Mouse (Mus musculus) midbrain, embryonic 14.5 days (tissue): ENCODE measurements around the gene Cacnb1. TPM values are rescaled to one million over a fixed set of nuclear protein-coding genes. Genes with fewer than 3 reads are reported as not detected.

Experiments used
- ATAC-seq: fragments of 200-750 bp; cut with Nextera tagmentation; 2 replicates; pipeline ENCODE4 v1.8.0; 2017; ENCODE audit warnings: moderate number of reproducible peaks, moderate library complexity; ENCODE audit not compliant: low FRiP score, low TSS enrichment
- DNase-seq: peaks from one replicate; pipeline ENCODE4 v3.0.0-alpha.2; 2015
- H3K27ac ChIP-seq: fragments of 300-500 bp; sonication (generic); replicated peaks from 2 replicates; pipeline ENCODE4 v1.5.1; 2014; ENCODE audit warnings: mild to moderate bottlenecking, low read depth, low read length, moderate library complexity
- H3K27me3 ChIP-seq: fragments of 300-500 bp; sonication (generic); 2 replicates; pipeline ENCODE4 v1.6.1; 2014; ENCODE audit warnings: low read length, control low read depth, mixed read lengths; ENCODE audit not compliant: control insufficient read depth, insufficient read depth
- H3K36me3 ChIP-seq: fragments of 300-500 bp; sonication (generic); 2 replicates; pipeline ENCODE4 v1.6.1; 2014; ENCODE audit warnings: low read length, control low read depth; ENCODE audit not compliant: control insufficient read depth, insufficient read depth
- H3K4me1 ChIP-seq: fragments of 300-500 bp; sonication (generic); 2 replicates; pipeline ENCODE4 v1.6.1; 2014; ENCODE audit warnings: mild to moderate bottlenecking, antibody characterized with exemption, low read length, control low read depth; ENCODE audit not compliant: control insufficient read depth, insufficient read depth
- H3K4me2 ChIP-seq: fragments of 300-500 bp; sonication (generic); 2 replicates; pipeline ENCODE4 v1.6.1; 2014; ENCODE audit warnings: mild to moderate bottlenecking, low read length, moderate library complexity
- H3K4me3 ChIP-seq: fragments of 300-500 bp; sonication (generic); replicated peaks from 2 replicates; pipeline ENCODE4 v1.5.1; 2014; ENCODE audit warnings: low read depth, low read length
- H3K9ac ChIP-seq: fragments of 300-500 bp; sonication (generic); replicated peaks from 2 replicates; pipeline ENCODE4 v1.6.1; 2014; ENCODE audit warnings: mild to moderate bottlenecking, low read length, moderate library complexity
- H3K9me3 ChIP-seq: fragments of 300-500 bp; sonication (generic); 2 replicates; pipeline ENCODE4 v1.6.1; 2016; ENCODE audit warnings: low read length, control low read depth, mixed read lengths; ENCODE audit not compliant: control insufficient read depth
- WGBS: fragments of 180-500 bp; shearing (Covaris S2); extraction: QIAGEN DNeasy Blood & Tissue Kit; methylation state at CpG from one replicate; pipeline ENCODE4 v1.1.7; 2014; 5-methylcytosine and 5-hydroxymethylcytosine counted together
- microRNA-seq: library from miRNA; unstranded; fragments of <30 nt; microRNA quantifications from one replicate; pipeline ENCODE4, GENCODE M21; 2016
- polyA plus RNA-seq: library from polyadenylated mRNA; unstranded; fragments of >200 nt; fragmentation: Nextera tagmentation; extraction: Ambion mirVana; gene quantifications from 2 replicates; pipeline ENCODE4 v1.2.1, GENCODE M21; 2014

The Cacnb1 gene
- polyA plus RNA-seq, 1 experiment from 2014 or later: 40.6 TPM

DNA sequence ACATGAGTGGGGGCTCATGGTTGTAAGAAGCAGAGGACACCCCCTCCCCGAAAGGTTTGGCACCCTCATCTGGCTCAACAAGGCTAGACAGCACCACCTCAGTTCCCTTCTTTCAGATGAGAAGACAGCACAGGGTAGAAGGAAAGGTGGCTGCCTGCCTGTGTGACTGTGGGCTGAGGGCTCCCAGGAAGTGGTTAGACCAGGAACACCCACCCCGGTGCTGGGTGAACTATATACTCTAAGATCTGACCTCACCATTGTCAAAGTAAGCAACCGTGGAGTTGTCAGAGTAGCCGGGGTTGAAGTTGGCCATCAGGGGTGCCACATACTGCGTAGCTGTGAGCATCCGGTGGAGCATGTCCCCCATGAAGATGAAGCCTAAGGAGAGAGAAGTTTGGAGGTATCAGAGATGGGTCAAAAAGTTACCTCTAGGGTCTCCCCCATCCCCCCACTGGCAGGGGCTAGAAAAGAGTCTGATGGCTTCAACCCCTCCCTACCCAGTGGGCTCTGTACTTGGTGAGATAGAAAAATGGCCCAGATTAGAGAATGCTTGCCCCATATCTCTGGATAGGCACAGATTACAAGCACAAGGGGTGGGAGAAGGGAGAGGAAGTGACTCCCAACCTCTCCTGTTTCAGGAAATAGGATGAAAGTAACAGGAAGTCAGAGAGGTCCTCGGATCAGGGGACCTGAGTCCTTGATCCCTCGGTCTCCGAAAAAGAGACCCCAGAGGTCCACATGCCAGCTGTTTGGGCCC is 67.5 kb downstream of the Cacnb1 start:
- no peak for ATAC-seq
- DNase-seq: no peak
- WGBS: 88% methylated on average over 9 of the region's 9 CpGs

DNA sequence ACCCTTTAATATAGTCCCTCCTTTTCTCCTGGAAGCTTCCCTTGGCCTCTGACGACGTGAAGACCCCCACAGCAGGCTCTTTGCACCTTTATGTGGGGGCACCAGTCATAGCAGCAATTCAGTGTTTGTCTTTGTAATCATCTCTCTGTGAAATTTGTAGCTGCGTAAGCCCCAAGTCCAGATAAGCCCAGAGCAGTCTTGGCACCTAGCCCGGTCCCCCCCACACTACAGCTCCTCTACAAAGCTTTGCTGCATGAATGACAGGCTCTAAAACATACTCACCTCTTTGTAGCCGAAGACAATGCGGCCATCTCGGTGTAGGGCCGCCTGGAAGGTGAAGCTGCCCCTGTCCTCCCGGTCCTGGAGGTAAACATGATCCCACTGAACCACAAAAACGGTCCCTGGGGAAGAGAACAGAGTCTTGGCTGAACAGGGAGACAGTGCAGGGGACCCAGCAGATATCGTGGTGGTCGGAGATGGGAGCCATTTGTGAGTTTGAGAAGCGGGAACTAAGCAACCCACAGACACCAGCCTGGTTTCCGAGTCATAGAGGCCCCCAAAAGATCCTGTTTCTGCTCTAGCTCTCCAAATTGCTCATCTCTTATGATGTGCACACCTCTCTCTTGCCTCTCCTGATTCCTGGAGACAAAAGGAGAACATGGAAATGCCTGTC is 68.2 kb downstream of the Cacnb1 start:
- no peaks in the 10 kb centered on the region for H3K27me3 ChIP-seq
- no peak overlapping the region for H3K4me3 ChIP-seq
- no peak overlapping the region for H3K27ac ChIP-seq
- H3K9me3 ChIP-seq: no peaks in the 10 kb centered on the region
- peak; percentile 31 for DNase-seq
- H3K36me3 ChIP-seq: no peaks in the 10 kb centered on the region
- ATAC-seq: no peak
- H3K4me1 ChIP-seq: peaks cover 28% of the 10 kb centered on the region
- WGBS: 72% methylated on average over 14 of the region's 14 CpGs
- no peak overlapping the region for H3K4me2 ChIP-seq
- H3K9ac ChIP-seq: no peak overlapping the region

More for the DNA sequence above, 67.5 kb downstream of the Cacnb1 start:
- H3K4me3 ChIP-seq: no peak overlapping the region
- no peaks in the 10 kb centered on the region for H3K36me3 ChIP-seq
- no peaks in the 10 kb centered on the region for H3K9me3 ChIP-seq
- H3K9ac ChIP-seq: no peak overlapping the region
- H3K27me3 ChIP-seq: no peaks in the 10 kb centered on the region
- peaks cover 22% of the 10 kb centered on the region for H3K4me1 ChIP-seq
- H3K27ac ChIP-seq: no peak overlapping the region
- H3K4me2 ChIP-seq: no peak overlapping the region

DNA sequence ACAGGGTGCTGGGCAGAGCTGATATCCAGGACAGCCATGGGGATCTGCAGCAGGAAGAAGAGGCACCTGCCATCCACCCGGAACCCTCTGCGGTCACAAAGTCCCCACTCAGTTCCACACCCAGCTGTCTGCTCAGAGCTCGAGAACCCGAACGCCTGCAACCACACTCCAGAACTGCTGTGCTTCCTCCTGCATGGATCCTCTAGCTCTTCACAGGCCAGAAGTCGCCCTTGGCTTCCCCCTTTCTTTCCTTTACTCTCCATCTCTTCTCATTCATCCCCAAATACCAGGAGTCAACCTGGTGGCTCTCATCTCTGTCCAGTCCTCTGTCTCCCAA is 68.9 kb downstream of the Cacnb1 start:
- Histone ChIP-seq H3K9ac (no peak overlapping the region), H3K4me2 (no peak overlapping the region), H3K27me3 (no peaks in the 10 kb centered on the region), H3K36me3 (no peaks in the 10 kb centered on the region), H3K27ac (no peak overlapping the region), H3K9me3 (no peaks in the 10 kb centered on the region), H3K4me3 (no peak overlapping the region), H3K4me1 (peaks cover 23% of the 10 kb centered on the region)
- 95% methylated on average over 6 of the region's 6 CpGs for WGBS
- no peak for ATAC-seq
- DNase-seq: no peak

DNA sequence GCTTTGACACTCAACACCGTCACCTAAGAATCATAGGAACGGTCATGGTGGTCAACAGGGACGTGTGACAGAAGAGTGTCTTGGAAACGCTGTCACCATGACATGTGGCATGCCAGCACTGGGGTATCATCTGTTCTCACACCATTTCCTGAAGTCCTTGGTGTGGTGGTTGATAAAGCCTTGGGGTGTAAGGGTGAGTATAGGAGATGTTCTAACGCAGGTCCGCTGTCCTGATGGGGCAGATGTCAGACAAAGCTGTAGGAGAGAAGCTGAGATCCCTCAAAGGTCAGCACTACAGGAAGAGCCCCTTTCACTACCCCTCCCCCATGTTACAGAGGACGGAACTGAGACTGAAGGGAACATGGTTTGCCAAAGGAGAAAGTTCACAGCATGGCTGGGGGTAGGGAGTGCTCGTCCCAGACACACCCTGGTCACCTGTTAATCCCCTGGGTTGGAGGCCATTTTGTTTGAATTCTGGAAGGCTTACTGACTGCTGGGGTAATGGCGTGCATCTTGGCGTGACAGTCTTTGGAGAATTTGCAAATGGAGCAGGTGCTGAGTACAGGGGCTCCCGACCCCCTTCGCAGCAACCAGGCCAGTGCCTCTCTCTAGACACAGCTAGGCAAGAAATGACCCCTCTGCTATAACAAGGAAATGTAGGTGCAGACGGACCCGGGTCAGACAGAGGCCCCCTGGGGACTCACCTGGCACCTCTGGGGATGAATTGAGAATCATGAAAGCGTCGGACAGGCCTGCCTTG is 69.5 kb downstream of the Cacnb1 start:
- no peak overlapping the region for H3K4me2 ChIP-seq
- H3K9me3 ChIP-seq: no peaks in the 10 kb centered on the region
- DNase-seq (no peak), ATAC-seq (no peak)
- WGBS: 72% methylated on average over 16 of the region's 16 CpGs
- no peaks in the 10 kb centered on the region for H3K36me3 ChIP-seq
- no peak overlapping the region for H3K9ac ChIP-seq
- no peaks in the 10 kb centered on the region for H3K27me3 ChIP-seq
- no peak overlapping the region for H3K4me3 ChIP-seq
- H3K27ac ChIP-seq: no peak overlapping the region
- H3K4me1 ChIP-seq: peaks cover 22% of the 10 kb centered on the region

DNA sequence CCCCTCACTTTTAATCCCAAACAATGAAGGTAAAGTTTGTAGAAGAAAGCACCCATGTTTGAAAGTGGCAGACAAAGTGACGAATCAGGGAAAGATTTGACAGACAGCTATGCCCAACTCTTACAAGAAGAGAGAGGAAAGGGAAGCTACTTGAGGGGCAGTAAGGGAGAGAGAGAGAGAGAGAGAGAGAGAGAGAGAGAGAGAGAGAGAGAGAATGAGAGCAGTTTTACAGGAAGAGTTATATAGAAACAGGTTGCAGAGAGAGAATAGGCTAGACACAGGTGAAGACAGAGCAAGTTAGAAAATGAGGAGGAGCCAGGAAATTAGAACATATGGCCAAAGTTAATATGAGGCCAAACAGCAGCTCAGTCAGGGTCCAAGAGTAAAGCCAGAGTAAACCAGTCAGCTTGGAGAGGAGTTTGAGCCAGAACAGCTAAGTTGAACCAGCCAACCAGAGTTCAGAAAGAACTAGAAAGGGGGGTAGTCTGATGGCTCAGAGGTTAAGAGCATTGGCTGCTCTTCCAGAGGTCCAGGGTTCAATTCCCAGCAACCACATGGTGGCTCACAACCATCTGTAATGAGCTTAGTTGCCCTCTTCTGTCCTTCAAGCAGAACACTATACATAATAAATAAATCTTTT is 70.3 kb downstream of the Cacnb1 start:
- H3K27ac ChIP-seq: no peak overlapping the region
- no peak for ATAC-seq
- no peak for DNase-seq
- H3K4me2 ChIP-seq: no peak overlapping the region
- H3K4me1 ChIP-seq: peaks cover 22% of the 10 kb centered on the region
- H3K36me3 ChIP-seq: no peaks in the 10 kb centered on the region
- 90% methylated on average over 1 of the region's 1 CpGs for WGBS
- no peak overlapping the region for H3K4me3 ChIP-seq
- H3K27me3 ChIP-seq: no peaks in the 10 kb centered on the region
- H3K9ac ChIP-seq: no peak overlapping the region
- no peaks in the 10 kb centered on the region for H3K9me3 ChIP-seq

Small RNA genes lying within 50 kb of the gene (microRNA-seq; reads per million reads assigned to microRNA genes)
- gene Gm27597: not detected

Other genes with a start within 250 kb of the Cacnb1 start
- not detected in 2 replicates for gene 1700001P01Rik, start 247.1 kb downstream of the Cacnb1 start, polyA plus RNA-seq
- gene Rpl23, start 240.6 kb downstream of the Cacnb1 start, polyA plus RNA-seq: 363 and 413 TPM in 2 replicates
- gene Lasp1, start 224.0 kb downstream of the Cacnb1 start, polyA plus RNA-seq: 114 and 138 TPM in 2 replicates
- gene B230217C12Rik, start 182.3 kb downstream of the Cacnb1 start, polyA plus RNA-seq: 32.4 and 36.5 TPM in 2 replicates
- gene Fbxo47, start 138.9 kb downstream of the Cacnb1 start, polyA plus RNA-seq: 0.62 and 0.67 TPM in 2 replicates
- gene Plxdc1, start 36.6 kb downstream of the Cacnb1 start, polyA plus RNA-seq: 0.96 and 1.2 TPM in 2 replicates
- 7.1 and 12.1 TPM in 2 replicates for gene Arl5c, start 26.9 kb downstream of the Cacnb1 start, polyA plus RNA-seq
- gene Rpl19, start 3.7 kb upstream of the Cacnb1 start, polyA plus RNA-seq: 685 and 710 TPM in 2 replicates
- gene Stac2, start 30.4 kb upstream of the Cacnb1 start, polyA plus RNA-seq: 2.9 and 4.1 TPM in 2 replicates
- 18.0 and 25.9 TPM in 2 replicates for gene Fbxl20, start 127.4 kb upstream of the Cacnb1 start, polyA plus RNA-seq
- 55.9 and 69.7 TPM in 2 replicates for gene Med1, start 170.3 kb upstream of the Cacnb1 start, polyA plus RNA-seq
- 11.1 and 12.4 TPM in 2 replicates for gene Cdk12, start 180.0 kb upstream of the Cacnb1 start, polyA plus RNA-seq